Mouse (Mus musculus) embryonic facial prominence, embryonic 13.5 days (tissue): ENCODE results near the gene Smim4. TPM values are rescaled to one million over a fixed set of nuclear protein-coding genes. Genes with fewer than 3 reads are reported as not detected.

Source experiments
- ATAC-seq: fragments of 200-750 bp; cut with Nextera tagmentation; 2 replicates; pipeline ENCODE4 v1.8.0; 2017; ENCODE audit warnings: low read depth; ENCODE audit not compliant: insufficient number of reproducible peaks, insufficient read depth, low FRiP score, low TSS enrichment
- H3K27ac ChIP-seq: fragments of 300-500 bp; sonication (generic); 2 replicates; pipeline ENCODE4 v1.5.1; 2015; ENCODE audit warnings: moderate library complexity, mild to moderate bottlenecking, inconsistent platforms
- H3K27me3 ChIP-seq: fragments of 300-500 bp; sonication (generic); 2 replicates; pipeline ENCODE4 v1.6.1; 2015; ENCODE audit warnings: mild to moderate bottlenecking, inconsistent platforms
- H3K36me3 ChIP-seq: fragments of 300-500 bp; sonication (generic); 2 replicates; pipeline ENCODE4 v1.6.1; 2015; ENCODE audit warnings: mild to moderate bottlenecking, inconsistent platforms
- H3K4me1 ChIP-seq: fragments of 300-500 bp; sonication (generic); 2 replicates; pipeline ENCODE4 v1.6.1; 2015; ENCODE audit warnings: inconsistent platforms
- H3K4me2 ChIP-seq: fragments of 300-500 bp; sonication (generic); 2 replicates; pipeline ENCODE4 v1.6.1; 2015; ENCODE audit warnings: moderate library complexity, mild to moderate bottlenecking, inconsistent platforms
- H3K4me3 ChIP-seq: fragments of 300-500 bp; sonication (generic); 2 replicates; pipeline ENCODE4 v1.5.1; 2015; ENCODE audit warnings: mild to moderate bottlenecking, inconsistent platforms
- H3K9ac ChIP-seq: fragments of 300-500 bp; sonication (generic); 2 replicates; pipeline ENCODE4 v1.6.1; 2015; ENCODE audit warnings: mild to moderate bottlenecking, inconsistent platforms
- H3K9me3 ChIP-seq: fragments of 300-500 bp; sonication (generic); 2 replicates; pipeline ENCODE4 v1.6.1; 2016; ENCODE audit warnings: inconsistent platforms
- WGBS: fragments of 180-500 bp; shearing (Covaris S2); methylation state at CpG from one replicate; pipeline ENCODE4 v1.1.7; 2015; ENCODE audit warnings: mixed read lengths; 5-methylcytosine and 5-hydroxymethylcytosine counted together
- polyA plus RNA-seq: library from polyadenylated mRNA; unstranded; fragments of >200 nt; fragmentation: Nextera tagmentation; extraction: Ambion mirVana; gene quantifications from 2 replicates; pipeline ENCODE4 v1.2.1, GENCODE M21; 2015

Smim4 gene
- polyA plus RNA-seq, 1 experiment from 2014 or later, result 72.6 TPM

DNA sequence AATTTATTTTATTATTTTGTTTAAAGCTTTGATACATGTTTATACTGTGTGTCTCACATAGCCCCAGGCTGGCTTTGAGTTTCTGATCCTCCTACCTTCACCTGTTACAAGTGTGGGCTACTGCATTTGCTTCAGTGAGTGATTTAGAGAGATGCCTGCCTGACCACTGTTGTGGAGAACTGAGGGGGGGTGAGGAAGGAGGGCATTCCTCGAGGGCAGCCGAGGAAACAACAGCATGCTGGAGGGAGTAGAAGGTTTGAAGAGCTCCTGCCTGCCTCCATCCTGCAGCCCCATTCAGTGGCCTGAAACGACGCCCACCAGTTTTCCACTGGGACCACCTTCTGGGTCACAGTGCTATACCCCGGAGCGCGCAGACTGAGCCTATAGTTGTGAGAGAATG is 36.7 kb upstream of the Smim4 start:
- no peaks in the 10 kb centered on the region for H3K9me3 ChIP-seq
- WGBS, result 56% methylated on average over 7 of the region's 7 CpGs
- H3K27me3 ChIP-seq, result no peaks in the 10 kb centered on the region
- no peak overlapping the region for H3K9ac ChIP-seq
- H3K4me2 ChIP-seq, result no peak overlapping the region
- no peak for ATAC-seq
- H3K36me3 ChIP-seq, result peaks cover 5% of the 10 kb centered on the region
- no peak overlapping the region for H3K27ac ChIP-seq
- H3K4me1 ChIP-seq, result peaks cover 14% of the 10 kb centered on the region
- no peak overlapping the region for H3K4me3 ChIP-seq

- peaks cover 14% of the 10 kb centered on the region for H3K4me1 ChIP-seq
- WGBS, result 69% methylated on average over 2 of the region's 2 CpGs
- H3K4me2 ChIP-seq, result no peak overlapping the region
- H3K27me3 ChIP-seq, result no peaks in the 10 kb centered on the region
- no peak overlapping the region for H3K4me3 ChIP-seq
- no peak overlapping the region for H3K9ac ChIP-seq
- no peak overlapping the region for H3K27ac ChIP-seq
- H3K9me3 ChIP-seq, result no peaks in the 10 kb centered on the region
- ATAC-seq, result no peak
- H3K36me3 ChIP-seq, result 0 out of 2 replicates have a peak, but pooled peaks cover under 1% of the 10 kb centered on the region
These were observed 36.3 kb upstream of the Smim4 start for GRCm38 (mm10) chr14:31165010-31165409.

DNA sequence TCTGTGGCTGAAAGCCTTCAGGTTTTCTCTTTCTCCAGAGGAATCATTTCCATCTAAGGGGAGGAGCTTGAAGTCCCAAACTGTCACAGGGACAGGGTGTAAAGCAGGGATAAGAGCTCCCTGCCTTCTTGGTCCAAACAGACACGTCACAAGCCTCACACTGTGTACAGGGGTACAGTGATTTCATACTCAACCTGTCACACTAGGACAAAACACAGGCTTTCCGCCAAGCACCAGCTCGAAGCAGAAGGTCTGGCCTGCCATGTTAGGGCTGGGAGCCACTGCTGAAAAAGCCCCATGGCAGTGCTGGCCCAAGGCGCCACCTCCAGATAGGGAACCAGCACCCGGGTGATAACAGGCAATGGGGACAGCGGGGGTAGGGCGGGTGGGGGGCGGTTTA is 35.3 kb upstream of the Smim4 start:
- Histone ChIP-seq H3K9me3 (no peaks in the 10 kb centered on the region), H3K4me3 (no peak overlapping the region), H3K4me2 (no peak overlapping the region), H3K36me3 (no peaks in the 10 kb centered on the region), H3K9ac (no peak overlapping the region), H3K4me1 (peaks cover 14% of the 10 kb centered on the region), H3K27ac (no peak overlapping the region), H3K27me3 (no peaks in the 10 kb centered on the region)
- ATAC-seq, result no peak
- WGBS, result 81% methylated on average over 8 of the region's 8 CpGs

- WGBS, result 80% methylated on average over 10 of the region's 10 CpGs
- H3K4me3 ChIP-seq, result no peak overlapping the region
- H3K4me2 ChIP-seq, result no peak overlapping the region
- H3K27me3 ChIP-seq, result no peaks in the 10 kb centered on the region
- H3K27ac ChIP-seq, result no peak overlapping the region
- peaks cover 10% of the 10 kb centered on the region for H3K4me1 ChIP-seq
- H3K9ac ChIP-seq, result no peak overlapping the region
- H3K9me3 ChIP-seq, result no peaks in the 10 kb centered on the region
- no peaks in the 10 kb centered on the region for H3K36me3 ChIP-seq
- no peak for ATAC-seq
These were observed 32.9 kb upstream of the Smim4 start for GRCm38 (mm10) chr14:31161638-31162037.

DNA sequence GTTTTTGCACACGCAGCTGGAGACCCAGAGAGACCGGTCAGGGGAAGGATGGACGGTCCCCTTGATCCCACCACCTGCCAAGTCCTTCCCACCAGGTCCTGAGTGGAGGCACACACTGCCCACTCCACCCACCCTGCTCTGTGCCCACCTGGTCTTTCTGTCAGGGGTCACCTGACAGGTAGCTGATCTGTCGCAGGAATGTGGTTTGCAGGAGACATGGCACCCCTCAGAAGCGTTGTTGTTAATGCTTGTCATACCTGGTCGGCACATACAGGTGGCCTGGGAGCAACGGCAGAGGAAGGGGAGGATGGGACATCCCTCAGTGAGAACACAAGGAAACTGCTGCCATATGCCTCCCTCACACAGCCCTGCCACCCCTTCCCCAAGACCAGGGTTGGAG is 32.4 kb upstream of the Smim4 start:
- Histone ChIP-seq H3K4me1 (peaks cover 6% of the 10 kb centered on the region), H3K4me3 (no peak overlapping the region), H3K9me3 (no peaks in the 10 kb centered on the region), H3K36me3 (no peaks in the 10 kb centered on the region), H3K4me2 (no peak overlapping the region), H3K27ac (no peak overlapping the region), H3K9ac (no peak overlapping the region), H3K27me3 (no peaks in the 10 kb centered on the region)
- ATAC-seq, result no peak
- WGBS, result 88% methylated on average over 7 of the region's 7 CpGs

GRCm38 (mm10) chr14:31160196-31161150 is 31.7 kb upstream of the Smim4 start:
- no peaks in the 10 kb centered on the region for H3K27me3 ChIP-seq
- H3K4me2 ChIP-seq, result no peak overlapping the region
- H3K36me3 ChIP-seq, result no peaks in the 10 kb centered on the region
- H3K9me3 ChIP-seq, result no peaks in the 10 kb centered on the region
- H3K27ac ChIP-seq, result no peak overlapping the region
- no peaks in the 10 kb centered on the region for H3K4me1 ChIP-seq
- no peak for ATAC-seq
- no peak overlapping the region for H3K9ac ChIP-seq
- WGBS, result 75% methylated on average over 27 of the region's 27 CpGs
- H3K4me3 ChIP-seq, result no peak overlapping the region

DNA sequence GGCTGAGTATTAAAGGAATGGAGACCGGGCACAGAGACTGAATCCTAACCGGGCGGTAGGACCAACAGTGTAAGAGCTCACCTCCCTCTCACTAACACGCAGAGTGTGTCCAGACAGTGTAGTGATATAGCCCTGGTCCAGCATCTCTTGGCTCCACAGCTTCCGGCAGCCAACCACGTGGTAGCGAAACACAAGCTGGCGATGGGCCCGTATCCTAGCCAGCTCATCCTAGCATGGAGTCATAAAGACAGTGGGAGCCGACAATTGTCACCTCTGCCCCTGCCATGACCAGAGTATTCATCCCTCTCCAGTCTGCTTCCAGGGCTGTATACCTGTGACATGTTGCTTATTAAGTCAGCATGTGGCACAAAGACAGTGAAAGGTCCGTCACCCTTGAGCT is 16.9 kb upstream of the Smim4 start:
- WGBS, result 90% methylated on average over 11 of the region's 11 CpGs
- Histone ChIP-seq H3K27me3 (no peaks in the 10 kb centered on the region), H3K9me3 (no peaks in the 10 kb centered on the region), H3K9ac (no peak overlapping the region), H3K36me3 (peaks cover 25% of the 10 kb centered on the region), H3K27ac (no peak overlapping the region), H3K4me3 (no peak overlapping the region), H3K4me2 (no peak overlapping the region), H3K4me1 (no peaks in the 10 kb centered on the region)
- no peak for ATAC-seq

GRCm38 (mm10) chr14:31141011-31141410 is 12.3 kb upstream of the Smim4 start:
- Histone ChIP-seq H3K4me2 (no peak overlapping the region), H3K4me3 (no peak overlapping the region), H3K9ac (no peak overlapping the region), H3K4me1 (no peaks in the 10 kb centered on the region), H3K27ac (no peak overlapping the region), H3K9me3 (no peaks in the 10 kb centered on the region), H3K27me3 (no peaks in the 10 kb centered on the region), H3K36me3 (peaks cover 71% of the 10 kb centered on the region)
- WGBS, result 94% methylated on average over 14 of the region's 14 CpGs
- no peak for ATAC-seq

- H3K9ac ChIP-seq, result no peak overlapping the region
- H3K9me3 ChIP-seq, result no peaks in the 10 kb centered on the region
- H3K4me2 ChIP-seq, result no peak overlapping the region
- no peaks in the 10 kb centered on the region for H3K27me3 ChIP-seq
- H3K4me3 ChIP-seq, result no peak overlapping the region
- no peak for ATAC-seq
- H3K36me3 ChIP-seq, result peaks cover 80% of the 10 kb centered on the region
- WGBS, result 90% methylated on average over 15 of the region's 15 CpGs
- no peak overlapping the region for H3K27ac ChIP-seq
- H3K4me1 ChIP-seq, result no peaks in the 10 kb centered on the region
These were observed 11.4 kb upstream of the Smim4 start for GRCm38 (mm10) chr14:31140141-31140540.

- H3K4me3 ChIP-seq, result no peak overlapping the region
- no peak for ATAC-seq
- H3K9ac ChIP-seq, result no peak overlapping the region
- no peaks in the 10 kb centered on the region for H3K9me3 ChIP-seq
- WGBS, result 82% methylated on average over 12 of the region's 12 CpGs
- H3K4me1 ChIP-seq, result peaks cover 2% of the 10 kb centered on the region; the same call in 1 of the 2 replicates
- H3K27me3 ChIP-seq, result no peaks in the 10 kb centered on the region
- peaks cover 85% of the 10 kb centered on the region for H3K36me3 ChIP-seq
- no peak overlapping the region for H3K4me2 ChIP-seq
- no peak overlapping the region for H3K27ac ChIP-seq
These were observed 10.9 kb upstream of the Smim4 start for GRCm38 (mm10) chr14:31139666-31140065.

- Histone ChIP-seq H3K4me3 (no peak overlapping the region), H3K4me1 (peaks cover 9% of the 10 kb centered on the region), H3K27me3 (no peaks in the 10 kb centered on the region), H3K9ac (no peak overlapping the region), H3K36me3 (peaks cover 91% of the 10 kb centered on the region), H3K4me2 (no peak overlapping the region), H3K27ac (no peak overlapping the region), H3K9me3 (no peaks in the 10 kb centered on the region)
- no peak for ATAC-seq
- 95% methylated on average over 9 of the region's 9 CpGs for WGBS
These were observed 10.2 kb upstream of the Smim4 start for GRCm38 (mm10) chr14:31138897-31139429.
